Mouse (Mus musculus): ENCODE measurements around the gene Galnt18. TPM values are rescaled to one million over a fixed set of nuclear protein-coding genes. Genes with fewer than 3 reads are reported as not detected.
A peak's percentile ranks its signal among the peaks of the same experiment; 100 is the strongest.

The Galnt18 gene
- total RNA-seq, 2 experiments from 2014 or later: not detected

GRCm38 (mm10) chr7:111720511-111721307 is 59.1 kb downstream of the Galnt18 start:
- no peak for ATAC-seq (replicated peaks; ENCODE audit: poor library complexity, severe bottlenecking)

GRCm38 (mm10) chr7:111718900-111719299 is 60.9 kb downstream of the Galnt18 start:
- no peak for ATAC-seq (replicated peaks; ENCODE audit: poor library complexity, severe bottlenecking)

GRCm38 (mm10) chr7:111714639-111715360 is 65.0 kb downstream of the Galnt18 start:
- ATAC-seq (replicated peaks; ENCODE audit: poor library complexity, severe bottlenecking): no peak

GRCm38 (mm10) chr7:111713828-111714600 is 65.8 kb downstream of the Galnt18 start:
- no peak for ATAC-seq (replicated peaks; ENCODE audit: poor library complexity, severe bottlenecking)

- peak; percentile 59 for ATAC-seq (replicated peaks; ENCODE audit: poor library complexity, severe bottlenecking)
Observed at GRCm38 (mm10) chr7:111712797-111713196, 67.0 kb downstream of the Galnt18 start.

GRCm38 (mm10) chr7:111711045-111711808 is 68.5 kb downstream of the Galnt18 start:
- no peak for ATAC-seq (replicated peaks; ENCODE audit: poor library complexity, severe bottlenecking)

- ATAC-seq (replicated peaks; ENCODE audit: poor library complexity, severe bottlenecking): no peak
Observed at GRCm38 (mm10) chr7:111710311-111710710, 69.5 kb downstream of the Galnt18 start.

- no peak for ATAC-seq (replicated peaks; ENCODE audit: poor library complexity, severe bottlenecking)
Observed at GRCm38 (mm10) chr7:111708563-111708962, 71.2 kb downstream of the Galnt18 start.

- ATAC-seq (replicated peaks; ENCODE audit: poor library complexity, severe bottlenecking): no peak
Observed at GRCm38 (mm10) chr7:111702961-111703360, 76.8 kb downstream of the Galnt18 start.

GRCm38 (mm10) chr7:111701788-111702187 is 78.0 kb downstream of the Galnt18 start:
- no peak for ATAC-seq (replicated peaks; ENCODE audit: poor library complexity, severe bottlenecking)

- ATAC-seq (replicated peaks; ENCODE audit: poor library complexity, severe bottlenecking): no peak
Observed at GRCm38 (mm10) chr7:111699446-111699845, 80.3 kb downstream of the Galnt18 start.

GRCm38 (mm10) chr7:111696226-111696625 is 83.6 kb downstream of the Galnt18 start:
- ATAC-seq (replicated peaks; ENCODE audit: poor library complexity, severe bottlenecking): no peak

GRCm38 (mm10) chr7:111694312-111694711 is 85.5 kb downstream of the Galnt18 start:
- no peak for ATAC-seq (replicated peaks; ENCODE audit: poor library complexity, severe bottlenecking)

GRCm38 (mm10) chr7:111692641-111693261 is 87.0 kb downstream of the Galnt18 start:
- no peak for ATAC-seq (replicated peaks; ENCODE audit: poor library complexity, severe bottlenecking)

- ATAC-seq (replicated peaks; ENCODE audit: poor library complexity, severe bottlenecking): no peak
Observed at GRCm38 (mm10) chr7:111680108-111680507, 99.7 kb downstream of the Galnt18 start.

- ATAC-seq (replicated peaks; ENCODE audit: poor library complexity, severe bottlenecking): no peak
Observed at GRCm38 (mm10) chr7:111676483-111676882, 103.3 kb downstream of the Galnt18 start.

- ATAC-seq (replicated peaks; ENCODE audit: poor library complexity, severe bottlenecking): no peak
Observed at GRCm38 (mm10) chr7:111672467-111672866, 107.3 kb downstream of the Galnt18 start.

- ATAC-seq (replicated peaks; ENCODE audit: poor library complexity, severe bottlenecking): no peak
Observed at GRCm38 (mm10) chr7:111663139-111664073, 116.4 kb downstream of the Galnt18 start.

GRCm38 (mm10) chr7:111658579-111658978 is 121.2 kb downstream of the Galnt18 start:
- ATAC-seq (replicated peaks; ENCODE audit: poor library complexity, severe bottlenecking): no peak
